Mouse (Mus musculus) NIH3T3 (cell line): ENCODE results near the gene Rbm46.
A peak's percentile ranks its signal among the peaks of the same experiment; 100 is the strongest.

Experiments
- DNase-seq: peaks from one replicate; pipeline ENCODE4 v3.0.0-alpha.2; 2012; ENCODE audit warnings: low read depth

Gene Rbm46

DNA sequence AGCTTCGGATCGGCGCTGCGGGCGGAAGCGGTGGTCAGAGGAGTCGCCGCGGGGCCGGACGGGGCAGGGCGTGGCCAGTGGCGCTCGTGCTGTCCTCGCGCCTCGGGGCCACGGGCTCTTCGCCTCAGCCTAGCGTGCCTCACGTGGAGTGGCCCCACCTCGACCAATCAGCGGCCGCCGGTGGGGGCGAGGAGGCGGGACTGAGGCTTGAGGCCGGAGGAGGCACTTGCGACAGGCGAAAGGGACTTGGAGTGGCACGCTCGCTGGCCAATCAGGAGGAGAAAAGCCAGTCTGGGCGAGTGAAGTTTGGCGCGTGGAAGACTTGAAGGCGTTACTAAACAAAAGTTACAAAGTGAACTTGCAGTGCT lies at the start of gene Rbm46:
Gene Rbm46, minus strand, starts transcription at position 112 of the 368 bp plus-strand sequence.
- DNase-seq: no peak

DNA sequence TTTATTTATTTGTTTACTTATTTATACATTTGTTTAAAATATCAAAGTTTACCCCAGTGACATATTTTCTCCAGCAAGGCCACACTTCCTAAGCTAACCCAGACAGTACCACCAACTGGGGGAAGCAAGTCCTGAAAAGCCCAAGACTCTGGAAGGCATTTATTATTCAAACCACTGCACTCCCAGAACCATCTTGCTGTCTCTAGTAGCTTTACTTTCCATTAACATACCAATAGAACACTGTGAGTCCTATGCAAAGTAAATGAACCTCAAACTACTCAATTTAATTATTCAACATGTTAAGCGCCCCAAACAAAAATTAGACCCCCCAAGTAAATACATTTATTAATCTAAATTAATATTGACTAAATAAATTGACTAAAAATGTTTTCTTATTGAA lies 39.3 kb upstream of the Rbm46 start:
- DNase-seq: no peak

DNA sequence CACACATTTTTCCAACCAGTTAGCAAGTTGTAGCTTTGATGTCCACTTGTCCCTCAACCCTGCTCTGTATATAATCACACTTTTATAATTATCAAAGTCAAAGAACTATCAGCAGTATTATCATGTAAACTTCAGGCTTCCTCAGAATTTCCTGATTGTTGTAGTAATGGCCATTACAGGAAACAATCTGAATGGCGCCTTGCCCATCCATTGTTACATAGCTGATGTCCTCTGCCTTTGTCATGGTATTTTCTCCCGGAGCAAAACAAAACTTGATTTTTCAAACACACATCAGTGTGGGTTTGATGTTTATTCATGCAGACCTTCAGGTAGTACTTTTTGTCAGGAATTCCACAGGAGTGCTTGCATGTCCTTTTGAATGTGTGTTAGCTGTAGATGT lies 32.4 kb upstream of the Rbm46 start:
- DNase-seq: no peak

DNA sequence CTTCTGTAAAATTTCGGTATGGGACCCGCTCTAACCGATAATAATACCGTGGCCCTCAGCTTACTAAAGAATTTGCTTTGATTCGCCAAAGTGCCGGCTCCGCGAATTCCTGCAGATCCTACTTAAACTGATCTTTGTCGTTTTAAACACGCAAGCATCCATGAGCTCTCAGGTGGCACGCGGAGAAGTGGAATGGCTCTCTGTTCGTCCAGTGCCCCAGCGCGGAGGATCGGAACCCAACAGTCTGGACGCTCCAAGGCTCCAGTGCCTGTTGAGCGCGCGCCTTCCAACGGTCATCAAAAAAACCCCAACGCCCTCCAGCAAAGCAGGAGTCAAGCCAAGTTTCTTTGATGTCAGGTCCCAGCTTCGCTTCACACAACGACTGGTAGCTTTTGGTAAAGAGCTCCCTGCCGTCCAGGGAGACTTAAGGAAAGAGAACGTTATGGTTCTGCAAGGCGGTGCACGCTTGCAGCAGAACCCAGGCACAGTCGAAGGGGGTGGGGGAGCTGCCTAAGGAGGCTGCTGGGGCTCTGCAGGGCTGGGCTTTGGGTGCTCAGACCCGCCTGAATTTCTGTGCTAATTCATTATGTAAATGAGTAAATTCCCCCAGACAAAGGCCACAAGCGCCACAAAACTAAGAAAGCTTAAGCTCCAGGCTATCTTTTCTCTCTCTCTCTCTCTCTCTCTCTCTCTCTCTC lies 28.1 kb upstream of the Rbm46 start:
- DNase-seq: no peak

DNA sequence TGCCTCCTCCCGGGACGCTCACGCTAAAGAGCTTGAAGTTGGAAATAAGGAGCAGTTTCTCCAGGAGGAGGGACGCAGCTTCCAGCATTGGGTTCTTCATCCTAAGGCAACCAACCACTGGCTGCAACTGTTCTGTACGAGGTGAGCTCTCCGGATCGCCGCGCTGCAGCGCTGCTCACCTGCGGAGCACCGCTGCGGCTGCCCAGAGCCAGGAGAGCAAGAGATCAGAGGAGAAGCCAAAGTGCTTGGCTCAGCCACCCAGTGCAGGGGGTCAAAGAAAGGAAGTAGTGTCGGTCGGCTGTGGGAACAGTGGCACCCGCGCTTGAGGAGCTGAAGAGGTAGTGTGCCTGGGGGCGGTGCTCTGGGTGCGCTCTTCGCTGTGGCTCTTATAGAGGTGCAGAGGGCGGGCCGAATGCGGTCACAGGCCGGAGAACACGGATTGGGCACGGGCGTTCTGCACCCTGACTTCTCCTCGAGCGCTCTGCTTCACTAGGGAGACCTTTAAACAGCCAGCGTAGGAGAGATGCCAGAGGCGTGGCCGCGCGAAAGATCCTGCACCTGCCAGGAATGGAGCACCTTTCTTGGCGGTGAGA lies 27.4 kb upstream of the Rbm46 start, which contains the start of gene Lrat:
Gene Lrat, minus strand, starts transcription at position 361 of the 593 bp plus-strand sequence.
- DNase-seq: no peak

DNA sequence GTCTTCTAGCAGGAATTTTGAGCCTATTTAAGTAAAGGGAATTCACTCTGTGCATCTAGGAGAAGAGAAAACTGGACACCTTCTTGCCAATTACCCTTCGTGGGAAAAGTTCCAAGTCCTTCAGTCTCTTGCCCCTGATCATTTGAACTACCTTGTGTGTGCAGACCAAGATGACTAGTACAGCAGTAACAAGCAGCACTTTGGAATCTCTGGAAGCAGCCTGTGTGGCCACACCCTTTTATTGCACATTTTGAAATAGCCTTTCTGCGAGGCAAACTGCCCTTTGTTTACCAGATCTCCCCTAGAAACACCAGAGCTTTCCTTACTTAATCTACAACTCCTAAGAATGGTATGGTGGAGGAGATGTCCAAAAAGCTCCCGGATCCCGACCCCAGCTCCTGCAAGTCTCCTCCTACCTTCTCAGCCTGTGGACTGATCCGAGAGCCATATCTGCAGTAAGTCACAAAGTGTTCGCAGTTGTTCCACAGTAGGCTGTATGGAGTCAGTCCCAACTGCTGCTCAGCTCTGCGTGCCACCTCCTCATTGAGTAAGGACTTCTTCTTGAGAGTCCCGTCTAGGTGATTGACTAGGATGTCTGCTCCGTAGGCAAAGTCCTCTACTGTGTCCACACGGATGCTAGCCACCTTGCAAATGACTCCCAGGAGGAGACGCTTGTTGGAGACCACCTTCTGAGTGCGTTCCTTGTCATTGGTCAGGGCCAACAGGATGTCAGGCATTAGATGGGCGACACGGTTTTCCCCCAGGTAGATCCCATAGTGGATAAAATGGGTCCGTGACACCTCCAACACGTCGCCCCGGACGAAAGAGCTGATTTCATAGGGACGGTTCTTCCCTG lies 26.7 kb upstream of the Rbm46 start:
- DNase-seq: no peak

DNA sequence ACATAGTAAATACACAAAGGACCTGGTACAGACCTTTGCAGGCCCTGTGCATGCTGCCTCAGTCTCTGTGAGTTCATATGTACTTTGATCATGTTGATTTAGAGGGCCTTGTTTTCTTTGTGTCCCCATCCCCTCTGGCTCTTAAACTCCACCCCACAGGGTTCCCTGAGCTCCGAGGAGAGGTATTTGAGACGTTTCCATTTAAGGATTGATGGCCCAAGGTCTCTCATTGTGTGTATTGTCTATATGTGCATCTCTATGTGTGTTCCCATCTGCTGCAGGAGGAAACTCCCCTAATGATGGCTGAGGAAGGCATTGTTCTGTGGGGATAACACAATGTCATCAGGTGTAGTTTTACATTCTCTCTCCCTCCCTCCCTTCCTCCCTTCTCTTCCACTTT lies 12.6 kb upstream of the Rbm46 start:
- no peak for DNase-seq

DNA sequence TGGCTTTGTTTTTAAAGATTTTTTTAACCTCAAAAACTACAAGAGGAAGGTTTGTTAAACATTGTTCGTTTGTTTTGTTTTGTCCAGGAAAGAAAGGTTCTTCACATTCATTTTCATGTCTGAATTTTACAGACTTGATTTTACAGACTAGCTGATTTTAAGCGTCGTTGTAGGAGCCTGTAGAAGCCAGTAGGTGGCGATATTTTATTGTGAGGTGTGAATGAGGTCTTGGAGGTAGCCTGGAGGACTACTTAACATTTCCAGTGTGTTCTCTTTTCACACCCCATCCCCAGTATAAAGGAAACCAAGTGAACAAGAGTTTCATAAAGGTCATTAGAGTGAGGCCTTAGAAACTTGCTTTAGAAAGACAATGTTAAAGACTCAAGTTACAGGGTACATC lies 975 bp upstream of the Rbm46 start:
- DNase-seq: peak; percentile 34

DNA sequence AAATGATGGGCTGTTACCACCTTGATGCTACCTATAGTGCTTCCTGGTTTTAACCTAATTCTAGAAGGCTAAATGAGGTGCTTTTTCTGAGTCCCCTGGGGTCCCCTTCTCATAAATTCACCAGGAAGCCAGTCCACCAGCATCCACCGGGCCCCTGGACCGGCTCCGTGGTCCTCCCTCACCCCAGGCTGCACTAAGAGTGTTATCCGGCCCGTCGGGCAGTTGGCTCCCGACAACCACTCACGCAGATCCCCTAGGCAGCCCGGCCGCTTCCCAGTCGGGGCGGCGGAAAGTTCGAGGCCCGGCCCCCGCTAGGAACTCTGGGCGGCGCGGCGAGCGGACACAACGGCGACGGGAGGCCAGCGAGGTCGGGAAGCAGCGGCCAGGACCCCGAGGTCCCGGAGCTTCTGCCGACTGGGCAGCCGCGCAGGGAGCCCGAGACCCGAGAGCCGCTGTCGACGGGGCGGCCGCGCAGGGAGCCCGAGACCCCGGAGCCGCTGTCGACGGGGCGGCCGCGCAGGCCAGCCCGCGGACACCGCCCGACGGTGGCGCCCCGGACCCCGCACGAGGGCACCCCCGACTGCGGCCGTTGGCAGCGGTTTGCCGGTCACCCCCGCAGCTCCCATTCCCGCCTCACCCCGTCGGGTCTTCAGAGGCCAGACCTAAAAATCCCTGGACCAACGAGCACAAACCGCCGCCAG lies 462 bp downstream of the Rbm46 start:
- no peak for DNase-seq

DNA sequence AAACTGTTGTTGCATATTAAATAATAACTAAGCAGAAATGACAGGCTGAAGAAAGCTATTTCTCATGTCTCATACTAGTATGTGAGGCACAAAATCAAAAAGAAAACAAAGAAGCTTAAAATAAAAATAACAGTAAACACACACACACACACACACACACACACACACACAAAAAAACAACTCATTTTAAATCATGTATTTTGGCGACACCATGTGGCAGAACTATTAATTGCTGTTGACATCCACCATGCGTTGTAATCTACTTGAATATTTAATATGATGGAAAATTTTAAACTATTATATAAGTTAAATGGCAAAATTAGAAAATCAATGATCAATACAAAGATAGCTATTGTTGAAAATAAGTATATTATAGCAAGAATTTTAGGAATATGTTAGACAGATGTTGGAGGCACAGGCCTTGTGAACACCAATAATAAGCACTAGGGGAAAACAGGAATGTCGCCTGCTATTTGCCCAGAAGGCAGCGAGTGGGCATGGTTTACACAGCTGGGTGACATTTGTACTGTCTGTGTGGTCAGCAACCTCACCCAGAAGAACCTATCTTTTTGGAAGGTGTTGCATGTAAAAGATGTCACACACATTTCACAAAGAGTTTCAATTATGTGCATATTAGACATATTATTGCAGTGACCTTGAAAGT lies 18.7 kb downstream of the Rbm46 start:
- DNase-seq: peak; percentile 67

DNA sequence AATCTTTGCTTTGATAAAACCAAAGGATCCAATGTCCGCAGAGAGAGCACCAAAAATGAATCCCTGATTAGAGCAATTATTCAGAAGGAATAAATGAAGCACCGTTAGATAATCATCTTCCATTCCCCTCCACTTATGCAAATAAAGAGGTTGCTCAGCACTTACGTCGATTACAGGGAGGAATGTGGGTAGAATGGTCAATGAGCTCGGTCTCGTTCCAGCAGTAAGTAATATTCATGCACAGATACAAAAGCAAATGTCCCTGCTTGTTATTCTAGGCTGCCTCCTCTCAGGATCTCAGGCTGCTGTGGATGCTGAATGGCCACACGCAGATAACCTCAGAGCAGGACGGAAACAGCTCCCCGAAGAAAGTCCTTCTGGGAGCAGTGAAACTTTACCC lies 51.1 kb downstream of the Rbm46 start:
- DNase-seq: no peak

DNA sequence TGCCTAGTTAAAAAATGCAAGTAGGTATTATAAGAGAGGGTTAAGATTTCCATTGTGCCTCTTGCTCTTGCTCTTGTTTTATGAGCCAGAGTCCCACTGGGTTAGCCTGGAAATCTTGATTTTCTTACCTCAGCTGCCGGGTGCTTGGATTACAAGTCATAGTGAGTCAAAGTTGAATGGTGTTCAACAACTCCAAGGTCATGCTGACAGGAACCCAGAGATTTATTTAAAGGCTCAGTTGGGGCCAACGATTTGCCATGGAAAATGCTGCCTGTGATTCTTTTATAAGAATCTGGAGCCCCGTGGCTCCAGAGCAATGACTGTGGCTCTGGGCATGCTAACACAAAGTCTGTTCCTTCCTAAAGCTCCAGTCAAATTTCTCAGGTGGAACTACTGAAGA lies 64.4 kb downstream of the Rbm46 start:
- no peak for DNase-seq

DNA sequence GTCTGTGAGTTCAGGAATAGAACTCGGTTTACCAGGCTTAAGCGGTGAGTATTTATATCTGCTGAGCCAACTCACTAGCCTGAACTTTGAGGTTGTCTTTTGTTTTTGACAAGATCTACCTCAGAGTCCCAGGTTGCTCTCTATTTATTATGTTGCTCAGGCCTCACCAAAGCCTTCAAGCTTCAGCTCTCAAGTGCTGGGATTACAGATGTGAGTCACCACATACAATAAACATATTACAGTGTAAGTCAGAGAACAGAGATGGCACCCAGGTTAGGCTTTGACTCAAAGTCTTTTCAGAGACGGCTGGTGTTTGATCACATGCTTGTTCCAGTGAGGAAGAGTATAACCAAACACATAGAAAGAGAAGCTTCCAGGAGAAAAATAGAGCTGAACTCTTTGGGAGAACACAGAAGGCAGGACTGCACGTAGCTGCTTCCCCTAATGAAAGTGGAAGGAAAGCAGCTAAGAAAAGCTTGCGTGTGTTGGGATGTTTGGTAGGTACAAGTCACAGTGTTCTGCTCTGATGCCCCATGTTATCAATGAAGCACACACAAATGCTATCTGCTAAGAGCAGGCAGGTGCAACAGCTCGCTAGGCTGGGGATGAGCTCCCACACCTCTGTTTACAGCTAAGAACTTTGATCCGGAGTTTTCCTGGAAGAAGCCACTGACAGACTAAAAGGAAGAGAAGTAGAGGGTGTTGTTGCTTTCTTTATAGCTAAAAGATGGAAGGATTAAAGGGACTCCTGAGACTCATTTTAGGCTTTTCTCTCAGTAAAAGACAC lies 65.8 kb downstream of the Rbm46 start:
- DNase-seq: no peak

DNA sequence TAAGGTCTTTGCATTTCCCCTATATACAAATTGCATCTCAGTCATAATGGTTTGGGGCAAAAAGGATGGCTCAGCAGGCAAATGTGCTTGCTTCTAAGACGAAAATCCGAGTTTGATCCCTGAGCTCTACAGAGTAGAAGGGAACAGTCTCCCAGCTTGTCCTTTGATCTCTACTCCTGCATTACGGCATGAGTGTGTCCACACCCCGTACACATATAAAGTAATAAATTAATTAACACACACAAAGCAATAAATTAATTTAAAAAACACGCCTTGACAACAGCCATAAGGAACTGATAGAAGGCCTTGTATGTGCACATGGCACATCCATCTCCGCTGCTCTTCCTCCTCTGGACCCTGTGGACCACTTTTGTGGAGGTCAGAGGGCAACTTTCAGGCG lies 66.5 kb downstream of the Rbm46 start:
- DNase-seq: no peak

DNA sequence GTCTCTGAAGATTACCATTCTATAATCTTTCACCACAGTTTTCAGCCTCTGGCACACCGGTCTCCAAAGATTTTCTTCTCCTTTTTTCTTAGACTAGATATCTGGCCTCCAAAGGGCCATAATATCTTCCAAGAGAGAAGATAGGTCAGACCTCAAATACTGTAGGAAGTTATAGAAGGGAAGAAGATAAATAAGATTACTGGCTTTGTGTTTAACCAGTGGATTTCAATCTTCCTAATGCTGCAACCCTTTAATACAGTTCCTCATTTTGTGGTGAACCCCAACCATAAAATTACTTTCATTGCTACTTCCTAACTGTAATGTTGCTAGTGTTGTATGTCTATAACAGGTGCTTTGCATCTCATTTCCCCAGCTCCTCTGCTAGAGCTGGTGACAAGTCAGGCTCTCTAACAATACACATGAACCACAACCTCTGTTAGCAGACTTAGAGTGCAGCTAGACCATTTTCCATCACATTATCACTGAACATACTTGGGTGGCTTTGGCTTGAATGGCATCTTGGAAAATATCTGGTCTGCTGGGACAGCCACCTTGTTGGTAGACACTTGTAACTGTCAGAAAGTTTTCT lies 67.9 kb downstream of the Rbm46 start:
- DNase-seq: no peak

DNA sequence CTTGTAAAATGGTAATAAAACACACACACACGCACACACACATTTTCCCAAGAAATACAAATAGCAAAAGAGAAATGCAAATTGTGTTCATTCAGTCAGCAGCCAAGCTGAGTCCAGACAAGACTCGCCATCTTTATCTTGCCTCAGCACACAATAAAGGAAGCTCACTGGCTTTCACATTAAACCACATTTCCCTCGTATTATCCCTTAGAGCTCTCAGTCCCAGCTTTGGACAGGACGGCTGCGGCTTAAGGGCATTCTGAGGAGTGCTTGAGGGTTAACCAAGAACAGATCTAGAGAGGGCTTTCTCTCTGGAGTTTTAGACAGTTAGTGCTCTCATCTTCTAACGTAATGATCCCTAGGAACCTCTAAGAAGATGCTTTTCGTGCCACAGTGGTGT lies 71.0 kb downstream of the Rbm46 start:
- DNase-seq: no peak

DNA sequence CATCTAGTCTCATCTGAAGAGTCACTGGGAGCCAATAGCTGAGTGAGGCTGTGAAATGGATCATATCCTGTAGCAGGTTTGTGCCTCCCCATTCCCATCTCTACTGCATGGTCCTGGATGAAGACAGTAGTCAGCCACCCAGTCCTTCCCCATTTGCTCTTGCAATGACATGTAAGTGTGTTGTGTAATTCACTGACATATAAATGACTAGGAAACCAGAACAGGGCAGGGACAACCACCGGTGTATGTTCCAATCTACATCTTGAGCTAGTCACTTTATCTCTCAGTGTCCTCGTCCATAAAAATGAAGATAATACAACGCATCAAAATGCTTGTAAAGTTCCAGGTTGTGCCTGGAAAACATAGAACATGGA lies 75.8 kb downstream of the Rbm46 start:
- DNase-seq: no peak

DNA sequence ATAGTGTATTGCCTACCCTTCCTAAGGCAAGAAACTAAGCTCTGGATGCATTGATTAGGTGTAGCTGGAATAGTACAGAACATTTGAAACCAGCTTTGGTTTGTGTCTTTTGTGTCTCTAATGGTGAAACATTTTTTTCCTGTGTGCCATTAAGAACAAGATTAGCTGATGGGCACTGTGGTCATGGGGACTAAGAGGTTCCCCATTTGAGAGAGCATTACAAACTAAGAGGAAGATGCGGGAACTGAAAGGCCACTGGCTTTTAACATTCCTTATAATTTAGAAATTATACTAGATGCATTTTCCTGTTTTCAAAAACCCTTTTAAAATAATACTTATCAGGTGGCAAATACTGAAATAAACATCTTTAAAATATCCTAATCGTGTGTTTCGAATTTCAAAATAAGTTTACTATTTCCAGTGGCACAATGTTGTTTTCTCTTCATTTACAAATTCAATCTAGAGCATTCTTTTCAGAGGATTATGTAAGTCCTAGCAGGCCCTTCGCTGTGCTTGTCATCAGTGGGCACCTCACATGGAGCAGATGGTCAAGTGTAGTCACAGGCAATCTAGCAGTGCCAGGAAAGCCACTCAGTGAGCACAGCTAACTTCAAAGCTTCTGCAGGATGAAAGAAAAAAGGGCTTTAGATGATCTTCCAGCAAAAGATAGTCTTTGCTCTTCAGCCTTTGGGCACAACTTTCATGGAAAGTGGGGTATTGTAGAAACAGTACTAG lies 76.4 kb downstream of the Rbm46 start:
- no peak for DNase-seq

DNA sequence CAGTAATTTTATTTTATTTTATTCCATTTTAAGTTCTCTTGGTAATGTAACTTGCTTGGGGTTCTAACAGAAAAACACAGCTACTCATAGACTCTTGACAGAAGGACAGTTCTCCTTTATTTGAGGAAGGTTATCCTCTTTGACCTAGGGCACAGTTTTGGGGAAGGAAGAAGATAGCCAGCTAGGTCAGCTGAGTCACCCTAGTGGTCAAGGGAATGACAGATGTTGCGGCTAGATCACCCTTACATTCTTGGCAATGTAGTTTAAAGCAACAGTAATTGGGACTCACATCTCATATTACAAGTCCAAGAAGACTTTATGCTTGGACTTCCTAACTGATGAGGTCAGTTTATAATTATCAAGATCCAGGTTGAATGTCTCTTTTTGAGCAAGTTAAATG lies 82.6 kb downstream of the Rbm46 start:
- DNase-seq: no peak

DNA sequence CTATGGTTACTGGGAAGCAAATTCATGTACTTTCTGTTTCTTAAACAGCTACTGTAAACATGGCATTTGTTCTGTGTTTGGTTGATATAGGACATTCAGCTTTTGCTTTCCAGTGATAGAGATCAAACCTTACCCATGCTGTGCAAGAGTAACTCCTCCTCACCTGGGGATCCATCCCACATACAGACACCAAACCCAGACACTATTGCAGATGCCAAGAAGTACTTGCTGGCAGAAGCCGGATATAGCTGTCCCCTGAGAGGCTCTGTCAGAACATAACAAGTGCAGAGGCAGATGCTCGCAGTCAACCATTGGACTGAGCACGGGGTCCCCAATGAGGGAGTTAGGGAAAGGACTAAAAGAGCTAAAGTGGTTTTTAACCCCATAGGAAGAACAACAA lies 84.6 kb downstream of the Rbm46 start:
- no peak for DNase-seq
